Mouse (Mus musculus) layer of hippocampus, adult 2 months (tissue): ENCODE data around the gene Dner. TPM values are rescaled to one million over a fixed set of nuclear protein-coding genes. Genes with fewer than 3 reads are reported as not detected.

ENCODE experiments used
- DNase-seq, 2 experiments: peaks; one replicate each; pipeline ENCODE4 v3.0.0; 2022; ENCODE audit warnings: low spot score in 2 of 2
- H3K27ac ChIP-seq: fragments of 200-600 bp; 2 replicates; pipeline ENCODE4 v1.8.1; 2022
- H3K4me3 ChIP-seq: fragments of 200-600 bp; 2 replicates; pipeline ENCODE4 v1.8.1; 2022; ENCODE audit warnings: mild to moderate bottlenecking
- CTCF ChIP-seq: fragments of 200-600 bp; conservative IDR thresholded peaks from 2 replicates; pipeline ENCODE4 v1.8.1; 2022; ENCODE audit warnings: antibody characterized with exemption, mild to moderate bottlenecking, moderate library complexity
- total RNA-seq, 2 experiments: library from RNA; stranded (reverse); gene quantifications; 2 replicates each; pipeline ENCODE4 v1.2.3; 2021

Gene Dner
- total RNA-seq, 2 experiments from 2014 or later: 112 to 113 TPM

DNA sequence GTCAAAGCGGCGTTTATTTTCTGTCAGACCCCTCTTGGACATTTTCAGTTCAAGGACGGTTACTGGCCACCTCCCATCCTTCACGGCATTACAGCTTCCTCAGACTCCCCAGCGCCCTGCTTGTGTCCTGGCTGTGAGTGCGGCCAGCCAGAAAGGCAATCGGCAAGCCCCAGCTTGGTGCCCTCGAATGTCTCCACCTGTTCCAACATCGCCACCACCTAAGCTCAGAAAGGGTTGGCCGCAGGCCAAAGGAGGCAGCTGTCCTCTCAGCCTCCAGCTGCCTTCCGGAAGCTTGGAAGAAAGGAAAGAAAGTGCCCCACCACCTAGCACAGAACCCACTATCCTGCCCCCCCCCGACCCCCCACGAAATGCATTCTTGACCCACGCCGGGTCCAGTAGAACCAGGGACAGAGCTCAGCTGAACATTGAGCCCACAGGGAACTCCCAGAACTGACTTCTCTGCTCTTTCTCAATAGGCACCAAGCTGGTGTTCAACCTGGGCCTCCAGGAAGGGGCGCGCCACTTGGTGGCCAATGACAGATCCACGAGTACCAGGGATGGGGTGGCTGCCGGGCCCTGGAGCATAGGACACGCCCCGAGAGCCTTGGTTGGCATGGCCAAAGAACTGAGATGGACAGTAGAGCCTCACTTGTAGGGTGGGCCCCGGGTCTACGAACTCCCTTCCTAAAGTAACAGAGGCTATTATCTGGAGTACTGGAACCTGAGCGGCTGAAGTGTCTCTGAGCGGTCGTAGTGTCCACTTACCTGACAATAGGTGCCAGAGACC lies 1.1 kb downstream of the Dner start:
- Histone ChIP-seq H3K27ac (peak overlapping the region; percentile 86), H3K4me3 (peak overlapping the region; percentile 87)
- DNase-seq: peak; percentile 31 to 34
- TF ChIP-seq CTCF: peak; percentile 45

DNA sequence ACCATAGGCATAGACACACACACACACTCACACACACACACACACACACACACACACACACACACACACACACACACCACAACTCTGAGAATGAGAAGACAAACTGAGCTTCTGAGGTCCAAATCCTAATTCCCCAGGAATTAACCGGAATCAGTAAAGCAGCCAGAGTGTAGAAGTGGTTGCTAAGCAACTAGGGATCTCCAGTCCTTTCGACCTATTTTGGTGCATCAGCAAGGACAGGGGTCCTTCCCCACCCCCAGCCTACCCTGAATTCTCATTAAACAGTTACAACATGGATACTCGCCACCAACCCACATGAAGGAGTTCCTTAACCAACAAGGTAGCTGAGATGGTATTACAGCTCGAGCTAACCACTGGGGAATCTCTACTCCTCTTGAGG lies 18.1 kb downstream of the Dner start:
- no peak for TF ChIP-seq CTCF
- no peak overlapping the region for H3K4me3 ChIP-seq

DNA sequence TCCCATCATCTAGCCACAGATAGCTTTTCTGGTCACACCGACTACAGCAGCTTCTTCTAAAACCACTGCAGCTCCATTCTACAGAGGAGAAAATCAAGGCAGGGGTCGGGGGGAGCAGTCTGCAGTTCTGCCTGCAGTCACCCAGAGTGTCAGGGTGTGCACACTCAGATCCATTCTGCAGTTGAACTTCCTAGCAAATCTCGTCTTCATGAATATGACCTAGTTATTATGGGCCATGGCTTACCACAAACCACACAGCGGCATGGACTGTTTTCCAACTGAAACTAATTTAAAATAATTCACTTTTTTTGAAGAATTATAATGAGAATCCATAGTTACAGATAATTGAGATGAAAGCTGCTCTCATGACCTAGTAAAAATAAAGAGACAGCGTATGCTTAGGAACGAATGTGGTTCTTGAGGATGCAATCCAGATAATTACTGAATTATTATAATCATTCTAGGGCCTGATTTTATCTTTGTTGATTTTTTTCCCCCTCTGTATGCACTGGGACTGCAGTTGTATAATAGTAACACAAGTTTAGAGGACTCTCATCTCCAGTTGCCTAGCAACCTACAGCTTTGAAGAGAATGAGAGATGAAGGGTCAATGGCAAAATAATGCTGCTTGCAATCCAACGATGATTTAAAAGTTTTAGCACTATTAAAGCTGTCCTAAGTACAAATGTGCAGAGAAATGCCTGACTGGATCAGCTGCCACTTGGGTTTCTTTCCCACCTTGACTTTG lies 27.7 kb downstream of the Dner start:
- TF ChIP-seq CTCF: no peak
- no peak overlapping the region for H3K27ac ChIP-seq

More for the DNA sequence above, 18.1 kb downstream of the Dner start:
- no peak for DNase-seq
- no peak overlapping the region for H3K27ac ChIP-seq

DNA sequence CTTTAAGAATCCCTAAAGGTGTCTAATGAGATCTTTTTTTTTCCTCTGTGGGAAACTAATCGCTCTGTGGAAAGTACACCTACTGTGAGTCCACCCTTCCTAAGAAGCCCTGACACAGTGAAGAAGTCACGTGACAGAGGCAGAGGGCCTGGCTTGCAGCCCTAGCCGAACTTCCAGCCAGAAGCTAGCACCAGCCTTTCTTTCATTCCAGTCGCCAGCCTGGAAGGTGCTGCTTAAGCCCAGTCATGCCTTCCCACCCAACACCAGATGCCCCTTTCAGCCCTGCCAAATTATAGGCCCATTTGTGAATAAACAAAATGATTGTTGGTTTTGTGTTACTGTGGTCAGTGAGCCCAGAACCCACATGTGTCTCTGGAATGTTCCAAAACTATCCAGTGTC lies 28.4 kb downstream of the Dner start:
- no peak overlapping the region for H3K4me3 ChIP-seq
- DNase-seq: peak in 1 of 2 experiments; percentile 23
- TF ChIP-seq CTCF: no peak
- no peak overlapping the region for H3K27ac ChIP-seq

More for the DNA sequence above, 27.7 kb downstream of the Dner start:
- no peak for DNase-seq
- H3K4me3 ChIP-seq: no peak overlapping the region

DNA sequence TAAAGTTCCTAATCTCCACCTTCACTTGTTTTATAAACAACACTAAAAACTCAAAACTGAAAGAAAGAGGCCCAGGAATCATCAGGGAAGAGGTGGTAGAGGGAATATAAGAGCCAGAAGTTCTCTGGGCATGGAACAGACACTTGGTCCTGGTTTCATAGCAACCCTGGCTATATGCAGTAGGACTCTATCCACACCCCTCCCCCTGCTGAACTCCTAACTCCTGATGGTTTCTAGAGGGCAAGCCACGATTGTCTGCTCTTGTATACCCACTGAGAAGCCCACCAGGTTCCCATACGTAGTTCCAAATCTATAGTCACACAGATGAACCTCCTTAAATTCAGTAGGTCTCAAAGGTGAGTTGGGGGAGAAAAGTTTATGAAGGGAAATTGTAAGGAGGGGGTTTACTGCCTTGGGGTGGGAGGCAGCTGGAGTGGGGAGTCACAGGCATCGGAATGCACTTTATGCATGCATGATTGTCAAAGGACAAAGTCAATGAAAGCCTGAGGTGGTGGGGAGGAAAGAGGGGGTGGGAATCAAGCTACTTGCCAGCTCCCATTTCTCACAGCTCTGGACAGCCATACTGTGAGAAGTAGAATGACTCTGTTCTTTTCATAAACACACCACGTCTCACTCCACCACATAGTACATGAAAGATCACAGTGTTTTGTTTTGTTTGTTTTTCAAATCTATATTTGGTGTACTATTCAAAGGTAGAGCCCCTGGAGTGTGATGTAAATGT lies 31.5 kb downstream of the Dner start:
- DNase-seq: no peak
- no peak overlapping the region for H3K4me3 ChIP-seq
- H3K27ac ChIP-seq: no peak overlapping the region
- no peak for TF ChIP-seq CTCF

DNA sequence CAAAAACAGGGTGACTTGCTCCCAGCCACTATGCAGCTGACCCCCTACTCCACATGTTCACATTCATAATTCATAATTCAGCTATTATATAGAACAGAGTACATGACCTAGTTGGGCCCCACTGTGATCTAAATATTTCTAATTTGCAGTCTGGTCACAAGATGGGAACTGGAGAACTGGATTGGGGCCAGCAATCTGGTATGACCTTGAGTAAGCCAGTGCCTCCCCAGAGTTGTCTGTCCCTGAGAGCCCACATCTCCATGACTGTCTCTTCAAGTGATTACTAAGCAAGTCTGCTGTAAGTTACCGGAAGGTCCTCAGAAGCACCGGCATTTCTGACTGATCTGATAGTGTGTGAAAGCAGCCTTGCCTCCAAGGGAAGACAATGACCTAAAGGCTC lies 49.2 kb downstream of the Dner start:
- Histone ChIP-seq H3K4me3 (no peak overlapping the region), H3K27ac (no peak overlapping the region)
- DNase-seq: no peak
- no peak for TF ChIP-seq CTCF

DNA sequence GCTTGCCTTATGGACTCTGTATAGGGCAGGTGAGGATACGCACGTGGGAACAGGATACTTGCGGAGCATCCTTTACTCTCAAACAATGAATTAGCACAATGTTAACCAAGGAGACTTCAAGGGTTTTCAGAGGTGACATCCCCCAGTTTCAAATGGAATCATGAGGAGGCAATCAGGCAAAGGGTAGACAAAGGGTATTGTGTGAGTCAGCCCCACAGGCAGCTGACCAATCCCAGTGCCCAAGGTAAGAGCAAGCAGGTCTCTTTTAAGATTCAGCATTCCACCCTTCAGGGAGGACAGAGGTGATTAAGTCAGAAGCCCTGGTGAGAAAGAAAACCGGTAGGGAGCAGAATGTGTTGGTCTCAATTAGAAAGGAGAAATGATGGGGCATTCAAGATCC lies 55.6 kb downstream of the Dner start:
- Histone ChIP-seq H3K4me3 (no peak overlapping the region), H3K27ac (no peak overlapping the region)
- no peak for TF ChIP-seq CTCF
- DNase-seq: no peak

DNA sequence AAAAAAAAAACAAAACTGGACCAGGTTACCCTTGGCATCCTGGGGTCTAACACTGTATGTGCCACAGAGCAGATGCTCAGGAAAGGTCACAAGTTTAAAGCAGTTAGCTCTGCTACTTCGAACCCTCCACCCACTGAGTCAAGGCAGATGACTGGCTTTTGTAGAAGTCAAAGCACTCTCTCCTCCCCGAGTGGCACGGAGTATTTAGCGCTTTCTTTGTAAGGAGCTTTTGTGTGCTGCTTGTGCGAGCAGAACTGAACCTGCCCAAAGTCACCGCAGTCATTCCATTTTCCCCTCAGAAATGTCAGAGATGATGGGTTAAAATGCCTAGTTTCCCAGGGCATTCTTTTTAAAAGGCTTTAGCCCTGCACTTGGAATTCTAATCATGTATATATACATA lies 59.1 kb downstream of the Dner start:
- Histone ChIP-seq H3K4me3 (no peak overlapping the region), H3K27ac (no peak overlapping the region)
- no peak for DNase-seq
- TF ChIP-seq CTCF: no peak

DNA sequence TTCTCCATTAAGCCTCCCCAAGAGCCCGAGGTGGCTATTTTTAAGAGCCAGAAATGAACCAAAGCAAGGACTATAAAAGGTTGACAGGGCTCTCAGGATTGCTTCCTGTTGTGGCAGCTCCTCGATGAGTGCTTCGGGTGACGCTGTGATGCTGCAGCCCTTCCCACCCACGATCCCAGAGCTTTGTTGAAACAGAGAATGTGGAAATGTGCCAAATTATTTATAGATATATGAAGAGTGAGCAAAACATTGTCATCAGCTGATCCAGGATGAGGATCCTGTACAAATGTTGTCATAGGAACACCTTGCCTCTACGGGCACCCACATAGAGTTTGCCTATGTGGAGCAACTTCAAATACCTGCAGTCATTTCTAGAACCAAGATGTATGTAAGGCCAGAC lies 67.8 kb downstream of the Dner start:
- DNase-seq: no peak
- TF ChIP-seq CTCF: no peak
- no peak overlapping the region for H3K4me3 ChIP-seq
- H3K27ac ChIP-seq: no peak overlapping the region

DNA sequence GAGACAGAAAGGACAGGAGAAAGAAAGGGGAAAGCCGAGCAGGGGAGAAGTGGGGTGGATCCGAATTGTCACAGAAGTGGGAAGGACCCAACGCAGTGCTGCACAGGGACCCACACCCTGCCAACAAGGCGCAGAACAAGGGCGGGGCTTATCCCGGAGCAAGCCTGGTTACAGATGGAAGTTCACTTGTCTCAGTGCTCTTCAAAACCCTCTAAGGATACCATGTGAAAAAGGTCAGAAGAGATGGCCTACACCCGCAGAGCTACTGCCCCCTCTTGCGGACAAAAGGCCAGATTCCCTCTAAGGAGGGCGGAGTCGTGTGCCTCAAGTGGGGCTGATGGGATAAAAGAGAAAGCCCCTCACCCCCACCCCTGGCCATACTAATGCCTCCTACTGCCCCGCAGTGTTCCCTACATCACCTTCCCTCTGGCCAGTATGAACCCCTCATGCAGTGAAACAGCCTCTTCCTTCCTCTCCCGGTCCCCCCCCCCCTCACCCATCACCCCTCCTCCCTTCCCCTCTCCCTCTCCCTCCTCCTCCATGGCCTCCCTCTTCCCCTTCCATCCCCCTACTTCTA lies 73.0 kb downstream of the Dner start:
- no peak for TF ChIP-seq CTCF
- Histone ChIP-seq H3K4me3 (no peak overlapping the region), H3K27ac (0 out of 2 replicates have a peak overlapping the region, but pooled peaks have one; percentile 39)
- DNase-seq: no peak

DNA sequence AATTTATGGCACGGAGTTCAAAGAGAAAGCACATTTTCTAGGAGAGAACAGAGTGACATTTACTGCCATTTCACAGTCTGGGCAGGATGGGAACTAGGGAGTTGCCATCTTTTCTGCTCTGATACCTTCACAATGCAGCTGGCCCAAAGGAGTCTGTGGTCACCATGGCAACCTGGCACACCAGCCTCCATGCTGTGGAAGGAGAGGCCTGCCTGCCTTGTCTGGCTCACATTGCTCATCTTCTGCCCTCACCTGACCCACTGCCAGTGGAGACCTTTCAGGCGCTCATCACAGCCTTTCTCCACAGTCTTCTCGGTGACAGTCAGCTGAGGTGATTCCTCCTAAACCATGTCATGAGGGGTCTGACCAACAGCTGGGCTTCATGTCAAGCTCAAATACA lies 74.7 kb downstream of the Dner start:
- H3K27ac ChIP-seq: peak overlapping the region; percentile 68
- DNase-seq: peak; percentile 61 to 66
- no peak for TF ChIP-seq CTCF
- no peak overlapping the region for H3K4me3 ChIP-seq

DNA sequence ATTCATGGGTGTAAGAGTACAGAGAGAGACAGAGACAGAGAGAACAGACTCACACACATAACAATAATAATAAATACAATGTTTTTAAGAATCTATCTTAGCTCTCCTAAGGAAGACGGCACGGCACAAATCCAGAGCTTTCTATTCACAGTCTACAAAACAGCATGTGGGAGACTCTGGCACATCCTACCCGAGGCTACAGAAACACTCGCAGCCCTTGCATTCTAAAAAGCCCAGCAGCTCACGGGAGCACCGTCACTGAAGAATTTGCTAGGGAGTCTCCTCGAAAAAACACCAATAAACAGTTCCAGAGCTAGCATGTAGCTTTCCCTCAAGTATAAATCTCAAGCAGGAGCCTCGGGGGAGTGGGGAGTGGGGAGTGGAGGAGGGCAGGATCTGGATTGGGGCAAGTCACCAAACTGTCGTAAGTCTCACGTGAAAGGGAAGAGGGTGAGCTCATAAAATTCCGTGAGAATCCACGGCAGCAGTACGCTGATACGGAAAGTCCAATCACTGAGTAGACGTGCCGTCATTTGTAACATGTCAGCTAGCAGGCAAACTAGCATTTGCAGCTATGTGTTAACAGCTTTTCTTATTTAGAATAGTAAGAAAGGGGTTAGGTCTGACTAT lies 76.8 kb downstream of the Dner start:
- Histone ChIP-seq H3K27ac (peak overlapping the region; percentile 68), H3K4me3 (peak overlapping the region; percentile 40; the same call in 1 of the 2 replicates)
- TF ChIP-seq CTCF: no peak
- DNase-seq: peak; percentile 27 to 59
